Mouse (Mus musculus) forebrain, embryonic 14.5 days (tissue): ENCODE results near the gene Erbb4. TPM values are rescaled to one million over a fixed set of nuclear protein-coding genes. Genes with fewer than 3 reads are reported as not detected.
A peak's percentile ranks its signal among the peaks of the same experiment; 100 is the strongest.

Experiments used
- ATAC-seq: fragments of 200-750 bp; cut with Nextera tagmentation; 2 replicates; pipeline ENCODE4 v1.8.0; 2017; ENCODE audit warnings: mild to moderate bottlenecking, moderate library complexity
- DNase-seq: peaks from one replicate; pipeline ENCODE4 v3.0.0-alpha.2; 2015; ENCODE audit warnings: low spot score
- H3K27ac ChIP-seq: fragments of 300-500 bp; sonication (generic); 2 replicates; pipeline ENCODE4 v1.5.1; 2014; ENCODE audit warnings: low read depth, mild to moderate bottlenecking, control low read depth, low read length, moderate library complexity
- H3K27me3 ChIP-seq: fragments of 300-500 bp; sonication (generic); replicated peaks from 2 replicates; pipeline ENCODE4 v1.6.1; 2014; ENCODE audit warnings: low read length, control low read depth, mixed read lengths; ENCODE audit not compliant: control insufficient read depth, insufficient read depth
- H3K36me3 ChIP-seq: fragments of 300-500 bp; sonication (generic); 2 replicates; pipeline ENCODE4 v1.6.1; 2014; ENCODE audit warnings: low read length, control low read depth; ENCODE audit not compliant: control insufficient read depth, insufficient read depth
- H3K4me1 ChIP-seq: fragments of 300-500 bp; sonication (generic); 2 replicates; pipeline ENCODE4 v1.6.1; 2014; ENCODE audit warnings: antibody characterized with exemption, low read length, control low read depth; ENCODE audit not compliant: control insufficient read depth, insufficient read depth
- H3K4me2 ChIP-seq: fragments of 300-500 bp; sonication (generic); 2 replicates; pipeline ENCODE4 v1.6.1; 2014; ENCODE audit warnings: mild to moderate bottlenecking, control low read depth, low read length
- H3K4me3 ChIP-seq: fragments of 300-500 bp; sonication (generic); 2 replicates; pipeline ENCODE4 v1.5.1; 2014; ENCODE audit warnings: low read depth, low read length, control low read depth
- H3K9ac ChIP-seq: fragments of 300-500 bp; sonication (generic); 2 replicates; pipeline ENCODE4 v1.6.1; 2014; ENCODE audit warnings: mild to moderate bottlenecking, low read length, control low read depth, moderate library complexity
- H3K9me3 ChIP-seq: fragments of 300-500 bp; sonication (generic); replicated peaks from 2 replicates; pipeline ENCODE4 v1.6.1; 2016; ENCODE audit warnings: low read length, control low read depth, mixed read lengths; ENCODE audit not compliant: control insufficient read depth
- WGBS: fragments of 180-500 bp; shearing (Covaris S2); extraction: QIAGEN DNeasy Blood & Tissue Kit; methylation state at CpG from one replicate; pipeline ENCODE4 v1.1.7; 2014; 5-methylcytosine and 5-hydroxymethylcytosine counted together
- polyA plus RNA-seq: library from polyadenylated mRNA; unstranded; fragments of >200 nt; fragmentation: Nextera tagmentation; extraction: Ambion mirVana; gene quantifications from 2 replicates; pipeline ENCODE4 v1.2.1, GENCODE M21; 2014

Erbb4 gene
- polyA plus RNA-seq, 1 experiment from 2014 or later, result 8.4 TPM

DNA sequence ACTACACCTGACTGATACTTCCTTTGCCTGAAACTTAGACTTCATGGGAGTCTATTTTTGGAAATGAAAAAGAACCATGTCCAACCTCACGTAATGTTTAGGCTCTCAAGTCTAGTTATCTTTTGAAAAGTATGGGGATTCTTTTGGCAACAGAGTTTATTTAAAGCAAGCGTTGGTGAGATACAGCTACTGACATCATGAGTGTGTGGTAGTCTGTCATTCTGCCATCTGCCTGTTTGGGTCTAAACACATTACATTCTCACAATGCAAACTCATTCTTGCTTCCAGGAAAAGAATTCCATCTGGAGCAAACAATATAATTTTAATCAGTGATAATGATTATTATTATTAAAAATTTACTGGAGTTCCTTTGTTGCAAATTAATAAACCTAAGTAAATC lies 736.3 kb downstream of the Erbb4 start:
- H3K4me1 ChIP-seq, result no peaks in the 10 kb centered on the region
- DNase-seq (peak; percentile 37), ATAC-seq (no peak)
- no peaks in the 10 kb centered on the region for H3K9me3 ChIP-seq
- 86% methylated on average over 2 of the region's 2 CpGs for WGBS
- no peak overlapping the region for H3K4me3 ChIP-seq
- H3K9ac ChIP-seq, result no peak overlapping the region
- no peak overlapping the region for H3K4me2 ChIP-seq
- H3K27ac ChIP-seq, result no peak overlapping the region
- H3K36me3 ChIP-seq, result no peaks in the 10 kb centered on the region
- H3K27me3 ChIP-seq, result no peaks in the 10 kb centered on the region

GRCm38 (mm10) chr1:68333714-68334113 lies 774.1 kb downstream of the Erbb4 start:
- ATAC-seq (no peak), DNase-seq (no peak)
- 38% methylated on average over 2 of the region's 2 CpGs for WGBS
- no peak overlapping the region for H3K4me2 ChIP-seq
- H3K27ac ChIP-seq, result no peak overlapping the region
- H3K9me3 ChIP-seq, result no peaks in the 10 kb centered on the region
- H3K4me3 ChIP-seq, result no peak overlapping the region
- no peak overlapping the region for H3K9ac ChIP-seq
- H3K27me3 ChIP-seq, result no peaks in the 10 kb centered on the region
- H3K36me3 ChIP-seq, result no peaks in the 10 kb centered on the region
- no peaks in the 10 kb centered on the region for H3K4me1 ChIP-seq

DNA sequence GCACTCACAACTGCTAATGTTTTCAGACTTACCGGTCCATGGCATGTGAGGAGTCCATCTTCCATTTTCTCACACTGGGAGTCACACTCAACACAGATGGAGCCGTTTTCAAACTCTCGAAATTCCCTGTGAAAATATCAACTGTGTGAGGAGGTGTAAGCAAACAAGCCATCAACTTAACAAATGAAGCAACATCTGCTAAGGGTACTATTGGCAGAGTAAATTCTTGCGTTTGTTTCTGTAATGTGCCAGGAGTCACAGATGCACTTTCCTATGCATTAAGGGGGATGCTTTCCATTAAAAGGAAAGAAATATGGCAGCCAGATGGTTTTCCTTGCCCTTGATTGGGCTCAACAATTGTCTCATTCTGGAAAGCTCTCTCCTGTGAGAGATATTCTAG lies 802.0 kb downstream of the Erbb4 start:
- Histone ChIP-seq H3K9me3 (no peaks in the 10 kb centered on the region), H3K9ac (no peak overlapping the region), H3K27me3 (no peaks in the 10 kb centered on the region), H3K4me3 (no peak overlapping the region), H3K27ac (no peak overlapping the region), H3K4me1 (no peaks in the 10 kb centered on the region), H3K36me3 (no peaks in the 10 kb centered on the region), H3K4me2 (no peak overlapping the region)
- ATAC-seq, result peak; percentile 86
- peak; percentile 87 for DNase-seq
- WGBS, result 57% methylated on average over 4 of the region's 4 CpGs

DNA sequence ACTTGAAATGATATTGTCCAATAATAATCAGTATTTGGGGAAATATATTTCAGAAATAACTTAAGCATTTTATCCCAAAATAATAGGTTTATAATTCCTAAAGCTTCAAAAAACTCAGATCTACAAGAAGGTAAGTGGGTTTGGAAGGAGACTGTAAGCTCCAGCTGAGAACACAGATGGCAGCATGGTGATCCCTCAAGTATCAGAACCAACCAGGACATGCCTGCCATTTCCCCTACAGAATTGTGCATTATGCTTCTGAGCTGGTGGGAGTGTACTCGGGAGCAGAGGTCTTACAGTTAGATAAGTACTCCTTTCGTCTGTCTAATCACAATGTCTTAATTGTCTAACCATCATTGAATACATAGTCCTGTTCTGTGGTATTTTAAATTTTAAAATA lies 823.4 kb downstream of the Erbb4 start:
- Histone ChIP-seq H3K4me2 (no peak overlapping the region), H3K36me3 (no peaks in the 10 kb centered on the region), H3K4me3 (no peak overlapping the region), H3K27ac (no peak overlapping the region), H3K4me1 (no peaks in the 10 kb centered on the region), H3K9ac (no peak overlapping the region), H3K9me3 (no peaks in the 10 kb centered on the region), H3K27me3 (no peaks in the 10 kb centered on the region)
- WGBS, result 67% methylated on average over 2 of the region's 2 CpGs
- DNase-seq (no peak), ATAC-seq (no peak)

DNA sequence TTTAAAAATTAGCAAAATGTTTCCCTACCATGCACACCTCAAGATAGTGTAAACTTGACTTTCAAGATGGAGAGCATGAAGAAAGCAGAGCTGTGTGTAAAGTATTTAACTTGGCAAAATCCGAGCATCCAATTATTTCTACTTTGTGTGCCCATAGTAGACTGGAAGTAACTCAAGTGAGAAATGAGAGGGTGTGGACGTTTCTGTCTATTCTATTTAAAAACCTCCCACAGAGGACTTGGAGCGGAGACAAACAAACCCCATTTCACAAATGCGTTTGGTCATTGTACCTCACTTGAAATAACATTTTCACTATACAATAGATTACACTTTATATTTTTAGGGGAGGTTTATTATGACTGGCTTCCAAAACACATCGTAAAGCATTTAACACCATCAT lies 832.0 kb downstream of the Erbb4 start:
- H3K4me2 ChIP-seq, result no peak overlapping the region
- WGBS, result 17% methylated on average over 5 of the region's 5 CpGs
- no peak overlapping the region for H3K9ac ChIP-seq
- H3K27me3 ChIP-seq, result no peaks in the 10 kb centered on the region
- H3K4me3 ChIP-seq, result no peak overlapping the region
- DNase-seq (peak; percentile 62), ATAC-seq (no peak)
- H3K27ac ChIP-seq, result no peak overlapping the region
- no peaks in the 10 kb centered on the region for H3K9me3 ChIP-seq
- H3K4me1 ChIP-seq, result no peaks in the 10 kb centered on the region
- no peaks in the 10 kb centered on the region for H3K36me3 ChIP-seq

DNA sequence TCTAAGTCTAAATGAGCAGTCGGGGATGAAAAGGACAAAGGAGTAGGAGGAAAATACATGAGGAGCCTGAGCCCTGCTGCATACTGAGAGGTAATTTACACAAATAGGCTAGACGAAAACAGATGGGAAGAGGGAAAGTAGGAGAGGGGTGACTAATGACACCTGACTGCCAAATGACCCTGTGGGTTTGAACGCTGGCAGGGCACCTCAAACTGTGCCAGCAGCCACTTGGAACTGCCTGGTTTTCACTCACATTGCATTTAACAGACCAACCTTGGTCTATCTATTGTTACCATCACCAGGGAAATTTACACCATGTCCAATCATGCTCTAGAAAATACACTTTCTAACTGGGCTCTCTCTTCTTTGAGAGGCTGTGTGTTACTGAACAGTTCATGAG lies 929.3 kb downstream of the Erbb4 start:
- Histone ChIP-seq H3K27me3 (no peaks in the 10 kb centered on the region), H3K27ac (no peak overlapping the region), H3K4me2 (no peak overlapping the region), H3K9ac (no peak overlapping the region), H3K9me3 (no peaks in the 10 kb centered on the region), H3K4me1 (0 out of 2 replicates have a peak, but pooled peaks cover 4% of the 10 kb centered on the region), H3K36me3 (no peaks in the 10 kb centered on the region), H3K4me3 (no peak overlapping the region)
- DNase-seq (peak; percentile 59), ATAC-seq (peak; percentile 68)
- 13% methylated on average over 3 of the region's 3 CpGs for WGBS

DNA sequence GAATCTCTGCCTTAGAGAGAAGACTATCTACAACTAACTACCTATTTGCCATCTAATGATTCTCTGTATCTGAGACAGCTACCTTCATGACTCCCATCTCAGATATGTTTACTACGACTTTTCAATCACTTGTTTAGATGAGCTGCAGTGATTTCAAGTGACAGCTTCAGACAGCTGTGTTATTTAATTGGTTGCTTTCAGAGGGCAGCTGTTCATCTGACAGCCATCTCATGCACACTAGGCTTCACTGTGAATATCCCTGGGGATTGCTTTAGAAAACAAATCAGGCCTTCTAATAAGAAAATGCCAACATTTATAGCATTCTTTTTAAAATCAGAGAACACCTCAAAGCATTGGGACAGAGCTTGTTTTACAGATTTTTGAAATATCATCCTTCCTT lies 952.6 kb downstream of the Erbb4 start:
- Histone ChIP-seq H3K4me2 (no peak overlapping the region), H3K27me3 (no peaks in the 10 kb centered on the region), H3K36me3 (no peaks in the 10 kb centered on the region), H3K27ac (no peak overlapping the region), H3K4me3 (no peak overlapping the region), H3K4me1 (no peaks in the 10 kb centered on the region), H3K9me3 (no peaks in the 10 kb centered on the region), H3K9ac (no peak overlapping the region)
- 42% methylated on average over 1 of the region's 1 CpGs for WGBS
- ATAC-seq (no peak), DNase-seq (peak; percentile 21)

- no peak overlapping the region for H3K9ac ChIP-seq
- H3K4me3 ChIP-seq, result no peak overlapping the region
- 90% methylated on average over 2 of the region's 2 CpGs for WGBS
- no peak overlapping the region for H3K4me2 ChIP-seq
- H3K36me3 ChIP-seq, result no peaks in the 10 kb centered on the region
- H3K9me3 ChIP-seq, result no peaks in the 10 kb centered on the region
- ATAC-seq (no peak), DNase-seq (no peak)
- no peaks in the 10 kb centered on the region for H3K27me3 ChIP-seq
- H3K4me1 ChIP-seq, result no peaks in the 10 kb centered on the region
- H3K27ac ChIP-seq, result no peak overlapping the region
Measured at GRCm38 (mm10) chr1:68150572-68150971, 957.3 kb downstream of the Erbb4 start.

- ATAC-seq, result peak; percentile 90
- 28% methylated on average over 7 of the region's 7 CpGs for WGBS
- peak; percentile 67 for DNase-seq
Measured at GRCm38 (mm10) chr1:68142562-68143350, 965.1 kb downstream of the Erbb4 start.

More at GRCm38 (mm10) chr1:68142562-68143350, 965.1 kb downstream of the Erbb4 start:
- H3K9me3 ChIP-seq, result no peaks in the 10 kb centered on the region
- no peaks in the 10 kb centered on the region for H3K4me1 ChIP-seq
- H3K4me3 ChIP-seq, result no peak overlapping the region
- H3K27me3 ChIP-seq, result no peaks in the 10 kb centered on the region
- no peak overlapping the region for H3K27ac ChIP-seq
- no peaks in the 10 kb centered on the region for H3K36me3 ChIP-seq
- H3K9ac ChIP-seq, result no peak overlapping the region
- no peak overlapping the region for H3K4me2 ChIP-seq
